ENCODE assay signal across 17 mouse cellular contexts in the genomic region with DNA sequence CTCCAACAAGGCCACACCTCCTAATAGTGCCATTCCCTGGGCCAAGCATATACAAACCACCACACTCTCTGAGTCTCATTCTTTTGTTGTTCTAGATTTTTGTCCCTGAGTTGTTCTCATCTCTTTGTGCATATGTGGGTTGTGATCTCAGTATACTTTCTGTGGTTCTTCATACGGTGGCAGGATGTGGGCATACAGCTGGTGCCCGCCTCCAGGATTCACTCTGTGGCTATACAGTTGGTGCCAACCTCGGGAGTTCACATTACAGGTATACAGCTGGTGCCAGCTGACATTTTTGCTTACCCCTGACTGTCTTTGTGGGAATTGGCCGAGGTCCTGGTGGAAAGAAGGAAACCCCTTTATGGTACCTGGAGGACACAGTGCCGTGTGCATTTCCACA. TPM values are rescaled to one million over a fixed set of nuclear protein-coding genes. Genes with fewer than 3 reads are reported as not detected.
"Had no signal": no experiment of that assay in that cellular context is flagged by ENCODE, and none has a peak within 500 bp of the region (broad histone marks: within the 10 kb centered on the region; RNA-seq: fewer than 3 reads in every experiment).

No protein-coding gene starts in this region.

- DNase-seq: retina, postnatal 1 day; right cerebral cortex, adult 18-20 months; right cerebral cortex, postnatal 14 days; right cerebral cortex, postnatal 25 days; right cerebral cortex, postnatal 4 days; spleen, adult 18-20 months; thymus, adult 18-20 months; thymus, adult 2 months; thymus, postnatal 14 days; thymus, postnatal 25 days; thymus, postnatal 36 days; thymus, postnatal 4 days had no signal

- H3K4me3 ChIP-seq: neural tube, embryonic 13.5 days; neural tube, embryonic 15.5 days; stomach, embryonic 15.5 days had no signal

- H3K27ac ChIP-seq: neural tube, embryonic 13.5 days; neural tube, embryonic 15.5 days; stomach, embryonic 15.5 days; stomach, postnatal 0 days had no signal

RNA-seq across cellular contexts. Expression of gene Tmem132b, which starts 53.6 kb away (rescaled TPM):
- polyA plus RNA-seq: thymus, postnatal 0 days had no signal
